Mouse (Mus musculus): ENCODE data around the gene Ribc2.

Gene Ribc2

GRCm38 (mm10) chr15:85179528-85180180 is 47.8 kb downstream of the Ribc2 start:
- DNase-seq = no peak

- no peak for DNase-seq
Observed at GRCm38 (mm10) chr15:85180368-85180767, 48.5 kb downstream of the Ribc2 start.

- DNase-seq = no peak
Observed at GRCm38 (mm10) chr15:85182063-85182462, 50.2 kb downstream of the Ribc2 start.

- no peak for DNase-seq
Observed at GRCm38 (mm10) chr15:85186916-85187315, 55.0 kb downstream of the Ribc2 start.

- no peak for DNase-seq
Observed at GRCm38 (mm10) chr15:85188167-85188778, 56.4 kb downstream of the Ribc2 start.
